Mouse (Mus musculus): ENCODE measurements around the gene Neurl2. TPM values are rescaled to one million over a fixed set of nuclear protein-coding genes. Genes with fewer than 3 reads are reported as not detected.
A peak's percentile ranks its signal among the peaks of the same experiment; 100 is the strongest.
"Not testable (repeated sequence)": the region's sequence is repeated elsewhere in the genome, so short reads cannot be mapped to it uniquely, and the experiment has no call there.

Neurl2 gene
- total RNA-seq (2021): 10 to 100 TPM; 31.1 to 37.0 TPM
- long read RNA-seq, experiment 1, transcript Neurl2-201 (2 exons, 1,014 nt): major isoform, 53 of 55 reads
- long read RNA-seq, experiment 1, partial matches to known transcripts: 0 of 55 reads
- long read RNA-seq, experiment 1, other reads (novel, unspliced or antisense): 2 of 55 reads
- long read RNA-seq, experiment 2, transcript Neurl2-201 (2 exons, 1,014 nt): major isoform, 53 of 54 reads
- long read RNA-seq, experiment 2, partial matches to known transcripts: 0 of 54 reads
- long read RNA-seq, experiment 2, other reads (novel, unspliced or antisense): 1 of 54 reads

GRCm38 (mm10) chr2:164833314-164833959 is at the start of gene Neurl2:
Gene Neurl2 (minus strand): TSS chr2:164833456.
- intact Hi-C loops (cut with DNase I): loop anchor here (2.0 kb wide), 2 partner anchors 45 to 77 kb away; partner anchors contain the start of genes Pcif1 and Zfp335
- peak; percentile 5; the same call in 1 of the 2 replicates for TF ChIP-seq CTCF (IDR thresholded peaks at IDR 0.05)
- peak; percentile 94 for DNase-seq

GRCm38 (mm10) chr2:164882619-164883018 is 49.4 kb upstream of the Neurl2 start:
- DNase-seq: peak; percentile 15
- intact Hi-C loops (cut with DNase I): no loop called here
- H3K4me3 ChIP-seq: no peak overlapping the region
- TF ChIP-seq CTCF (IDR thresholded peaks at IDR 0.05): no peak
- 0 out of 2 replicates have a peak overlapping the region, but pooled peaks have one; percentile 16 for H3K27ac ChIP-seq

More at GRCm38 (mm10) chr2:164833314-164833959, at the start of gene Neurl2:
- peak within 1 kb of the TSS; percentile 75 for H3K4me3 ChIP-seq
- H3K27ac ChIP-seq: peak within 1 kb of the TSS; percentile 95

- peak; percentile 96 for DNase-seq
- H3K4me3 ChIP-seq: peak overlapping the region; percentile 95
- no peak for TF ChIP-seq CTCF (IDR thresholded peaks at IDR 0.05)
- intact Hi-C loops (cut with DNase I): loop anchor here (1.0 to 2.0 kb wide), 2 partner anchors 32 to 47 kb away; partner anchors contain the start of genes Ctsa, Neurl2 and Zfp335
- peak overlapping the region; percentile 100 for H3K27ac ChIP-seq
Observed at GRCm38 (mm10) chr2:164879568-164880277, 46.5 kb upstream of the Neurl2 start.

- H3K4me3 ChIP-seq: peak within 1 kb of the TSS; percentile 95
- intact Hi-C loops (cut with DNase I): loop anchor here (1.0 to 2.0 kb wide), 2 partner anchors 32 to 46 kb away; partner anchors contain the start of genes Ctsa, Neurl2 and Zfp335
- DNase-seq: peak; percentile 94
Observed at GRCm38 (mm10) chr2:164879228-164879567, 45.9 kb upstream of the Neurl2 start, which contains the start of gene Pcif1. Gene Pcif1 (plus strand): TSS chr2:164879304.

GRCm38 (mm10) chr2:164878509-164879227 is 45.4 kb upstream of the Neurl2 start:
- intact Hi-C loops (cut with DNase I): loop anchor here (1.0 to 2.0 kb wide), 2 partner anchors 33 to 46 kb away; partner anchors contain the start of genes Ctsa, Neurl2 and Zfp335
- peak overlapping the region; percentile 95 for H3K4me3 ChIP-seq
- peak; percentile 86 for DNase-seq
- TF ChIP-seq CTCF (IDR thresholded peaks at IDR 0.05): peak; percentile 42
- H3K27ac ChIP-seq: peak overlapping the region; percentile 100

More at GRCm38 (mm10) chr2:164879228-164879567, 45.9 kb upstream of the Neurl2 start, which contains the start of gene Pcif1:
- no peak for TF ChIP-seq CTCF (IDR thresholded peaks at IDR 0.05)
- H3K27ac ChIP-seq: peak within 1 kb of the TSS; percentile 100

- intact Hi-C loops (cut with DNase I): loop anchor here (2.0 kb wide), 1 partner anchor 45 kb away; the partner anchor contains the start of genes Ctsa and Neurl2
- TF ChIP-seq CTCF (IDR thresholded peaks at IDR 0.05): peak; percentile 26; the same call in 1 of the 2 replicates
- DNase-seq: peak; percentile 11
- Histone ChIP-seq H3K4me3 (peak overlapping the region; percentile 95), H3K27ac (peak overlapping the region; percentile 100)
Observed at GRCm38 (mm10) chr2:164877376-164878215, 44.3 kb upstream of the Neurl2 start.

- H3K4me3 ChIP-seq; intact Hi-C loops (cut with DNase I): not testable (repeated sequence)
- peak overlapping the region; percentile 100 for H3K27ac ChIP-seq
- peak; percentile 35 for TF ChIP-seq CTCF (IDR thresholded peaks at IDR 0.05)
- peak; percentile 5 for DNase-seq
Observed at GRCm38 (mm10) chr2:164875648-164876047, 42.4 kb upstream of the Neurl2 start.

- intact Hi-C loops (cut with DNase I): no loop called here
- Histone ChIP-seq H3K4me3 (peak overlapping the region; percentile 64), H3K27ac (peak overlapping the region; percentile 100)
- TF ChIP-seq CTCF (IDR thresholded peaks at IDR 0.05): no peak
- DNase-seq: peak; percentile 68
Observed at GRCm38 (mm10) chr2:164874239-164874769, 41.0 kb upstream of the Neurl2 start.

GRCm38 (mm10) chr2:164873621-164874020 is 40.4 kb upstream of the Neurl2 start:
- no peak for DNase-seq
- Histone ChIP-seq H3K27ac (peak overlapping the region; percentile 100), H3K4me3 (peak overlapping the region; percentile 64)
- no peak for TF ChIP-seq CTCF (IDR thresholded peaks at IDR 0.05)
- intact Hi-C loops (cut with DNase I): no loop called here

GRCm38 (mm10) chr2:164871602-164872303 is 38.5 kb upstream of the Neurl2 start:
- H3K4me3 ChIP-seq: no peak overlapping the region
- intact Hi-C loops (cut with DNase I): no loop called here
- no peak; the same call in 1 of the 2 replicates for TF ChIP-seq CTCF (IDR thresholded peaks at IDR 0.05)
- no peak for DNase-seq
- no peak overlapping the region for H3K27ac ChIP-seq

Measured in gastrocnemius, adult 2 months (tissue).